ENCODE assay signal across 27 mouse cellular contexts in the genomic region with DNA sequence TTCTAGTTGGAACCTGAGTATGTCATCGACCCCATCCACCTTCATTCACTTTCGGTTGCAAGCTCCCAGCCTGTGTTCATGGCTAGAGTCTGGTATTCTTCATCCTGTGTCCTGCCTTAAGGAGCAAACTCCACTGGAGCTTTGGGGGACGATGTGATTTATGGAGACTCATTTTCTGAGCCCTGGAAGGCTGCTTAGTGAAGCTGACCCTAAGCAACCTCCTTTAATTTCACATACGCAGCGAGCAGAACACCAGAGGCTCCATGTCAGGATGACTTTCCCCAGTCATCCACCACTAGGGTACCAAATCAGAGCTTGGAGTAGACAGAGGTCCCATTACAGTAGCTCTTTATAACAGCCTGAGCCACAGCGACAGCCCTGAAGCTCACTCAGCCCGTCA. TPM values are rescaled to one million over a fixed set of nuclear protein-coding genes. Genes with fewer than 3 reads are reported as not detected.
A peak's percentile ranks its signal among the peaks of the same experiment; 100 is the strongest.
DNase-seq lines count a peak whose midpoint lies in the region; ATAC-seq lines count a peak whose summit lies in the region.
"Had no signal": no experiment of that assay in that cellular context is flagged by ENCODE, and none has a peak within 500 bp of the region (broad histone marks: within the 10 kb centered on the region; RNA-seq: fewer than 3 reads in every experiment).

No protein-coding gene starts in this region.

- ATAC-seq in heart, embryonic 11.5 days (replicated peaks; ENCODE audit: insufficient number of reproducible peaks, low FRiP score, low TSS enrichment) = no peak
- peak; percentile 56; the same call in 1 of the 2 replicates for ATAC-seq in kidney, embryonic 14.5 days (ENCODE audit: low FRiP score, low TSS enrichment)
- ATAC-seq: forebrain, embryonic 14.5 days; forebrain, postnatal 0 days; hindbrain, embryonic 16.5 days; inflammation-experienced regulatory T-cells, adult 6 months; intestine, embryonic 16.5 days; Patski had no signal

- 0 out of 2 replicates have a peak overlapping the region, but pooled peaks have one; percentile 43 for H3K9ac ChIP-seq in heart, embryonic 11.5 days (ENCODE audit: low read depth, low read length)
- no peak overlapping the region for H3K9ac ChIP-seq in kidney, embryonic 14.5 days (ENCODE audit: low read depth, low read length)
- H3K9ac ChIP-seq: embryonic facial prominence, embryonic 12.5 days; embryonic facial prominence, embryonic 15.5 days; forebrain, postnatal 0 days; heart, embryonic 13.5 days had no signal

- no peak overlapping the region for H3K27ac ChIP-seq in heart, embryonic 11.5 days (ENCODE audit: low read depth, low read length)
- H3K27ac ChIP-seq in kidney, embryonic 14.5 days (ENCODE audit: low read depth, low read length) = no peak overlapping the region
- H3K27ac ChIP-seq: embryonic facial prominence, embryonic 12.5 days; embryonic facial prominence, embryonic 15.5 days; heart, embryonic 13.5 days had no signal

- H3K4me2 ChIP-seq in heart, embryonic 11.5 days = no peak overlapping the region
- no peak overlapping the region for H3K4me2 ChIP-seq in kidney, embryonic 14.5 days (replicated peaks; ENCODE audit: low read depth, low read length)
- H3K4me2 ChIP-seq: embryonic facial prominence, embryonic 12.5 days; embryonic facial prominence, embryonic 15.5 days; heart, embryonic 13.5 days had no signal

- H3K4me1 ChIP-seq in heart, embryonic 11.5 days (ENCODE audit: control insufficient read depth, insufficient read depth, low read length) = peaks cover 4% of the 10 kb centered on the region
- 0 out of 2 replicates have a peak, but pooled peaks cover 9% of the 10 kb centered on the region for H3K4me1 ChIP-seq in kidney, embryonic 14.5 days (ENCODE audit: control insufficient read depth, insufficient read depth, low read length)

- H3K27me3 ChIP-seq in heart, embryonic 11.5 days (ENCODE audit: control insufficient read depth, insufficient read depth, low read length) = no peaks in the 10 kb centered on the region
- H3K27me3 ChIP-seq in kidney, embryonic 14.5 days (ENCODE audit: control insufficient read depth, insufficient read depth, low read length) = no peaks in the 10 kb centered on the region
- H3K27me3 ChIP-seq: CH12.LX; embryonic facial prominence, embryonic 12.5 days; embryonic facial prominence, embryonic 15.5 days; heart, embryonic 13.5 days had no signal

- WGBS in heart, embryonic 11.5 days (ENCODE audit: insufficient replicate concordance) = 82% methylated on average over 7 of the region's 7 CpGs
- WGBS in kidney, embryonic 14.5 days = 49% methylated on average over 7 of the region's 7 CpGs

- H3K4me3 ChIP-seq in heart, embryonic 11.5 days (ENCODE audit: low read depth, low read length) = no peak overlapping the region
- no peak overlapping the region for H3K4me3 ChIP-seq in kidney, embryonic 14.5 days (ENCODE audit: low read length)
- H3K4me3 ChIP-seq: embryonic facial prominence, embryonic 12.5 days; embryonic facial prominence, embryonic 15.5 days; heart, embryonic 13.5 days had no signal

- no peaks in the 10 kb centered on the region for H3K36me3 ChIP-seq in heart, embryonic 11.5 days (ENCODE audit: control insufficient read depth, insufficient read depth, low read length)
- H3K36me3 ChIP-seq in kidney, embryonic 14.5 days (ENCODE audit: control insufficient read depth, insufficient read depth, low read length) = no peaks in the 10 kb centered on the region

- H3K9me3 ChIP-seq in heart, embryonic 11.5 days (replicated peaks; ENCODE audit: control insufficient read depth, low read length) = no peaks in the 10 kb centered on the region
- no peaks in the 10 kb centered on the region for H3K9me3 ChIP-seq in kidney, embryonic 14.5 days (ENCODE audit: control insufficient read depth, low read length)
- H3K9me3 ChIP-seq: embryonic facial prominence, embryonic 12.5 days; embryonic facial prominence, embryonic 15.5 days; G1E; heart, embryonic 13.5 days had no signal

- DNase-seq in heart, postnatal 4 days = no peak
- no peak for DNase-seq in kidney, postnatal 14 days
- DNase-seq in forelimb bud, embryonic 11.5 days (ENCODE audit: low read depth, low spot score) = peak; percentile 27
- DNase-seq in adrenal gland, postnatal 36 days = no peak
- DNase-seq: adrenal gland, postnatal 10 days; B cell, adult 2 months; cerebellum, adult 11 months; cerebellum, adult 2 months; cerebellum, adult 9-11 months; cerebellum, postnatal 25 days; forebrain, postnatal 0 days; gastrocnemius, postnatal 25 days; heart, adult 18-20 months; heart, postnatal 14 days; kidney, adult 18-20 months had no signal

RNA-seq across cellular contexts. Expression of a gene that starts 59.9 kb away (rescaled TPM):
- polyA plus RNA-seq in heart, embryonic 11.5 days (2014; fragmentation: Nextera tagmentation; extraction: Ambion mirVana) = 41.1 and 42.4 TPM in 2 replicates
- total RNA-seq in heart, postnatal 4 days (2021) = 10 to 100 TPM; 54.1 to 57.2 TPM
- 51.5 and 52.9 TPM in 2 replicates for polyA plus RNA-seq in kidney, embryonic 14.5 days (2014; fragmentation: Nextera tagmentation; extraction: Ambion mirVana)
- 10 to 100 TPM; 28.6 to 33.5 TPM for total RNA-seq in adrenal gland, postnatal 36 days (2021)
